Mouse (Mus musculus) limb, embryonic 14.5 days (tissue): ENCODE data around the gene Kel. TPM values are rescaled to one million over a fixed set of nuclear protein-coding genes. Genes with fewer than 3 reads are reported as not detected.

Experiments
- ATAC-seq: fragments of 200-750 bp; cut with Nextera tagmentation; 2 replicates; pipeline ENCODE4 v1.8.0; 2017; ENCODE audit warnings: low read depth, moderate number of reproducible peaks, moderate TSS enrichment; ENCODE audit not compliant: low FRiP score
- DNase-seq: peaks from one replicate; pipeline ENCODE4 v3.0.0-alpha.2; 2015; ENCODE audit warnings: low spot score
- H3K27ac ChIP-seq: fragments of 300-500 bp; sonication (generic); replicated peaks from 2 replicates; pipeline ENCODE4 v1.5.1; 2014; ENCODE audit warnings: low read depth, mild to moderate bottlenecking, low read length, moderate library complexity, mixed read lengths
- H3K27me3 ChIP-seq: fragments of 300-500 bp; sonication (generic); 2 replicates; pipeline ENCODE4 v1.6.1; 2014; ENCODE audit warnings: low read length, mixed read lengths; ENCODE audit not compliant: control insufficient read depth, insufficient read depth
- H3K36me3 ChIP-seq: fragments of 300-500 bp; sonication (generic); 2 replicates; pipeline ENCODE4 v1.6.1; 2014; ENCODE audit warnings: mild to moderate bottlenecking, low read length, moderate library complexity, mixed read lengths; ENCODE audit not compliant: control insufficient read depth, insufficient read depth
- H3K4me1 ChIP-seq: fragments of 300-500 bp; sonication (generic); 2 replicates; pipeline ENCODE4 v1.6.1; 2014; ENCODE audit warnings: antibody characterized with exemption, low read length, mixed read lengths; ENCODE audit not compliant: control insufficient read depth, insufficient read depth
- H3K4me2 ChIP-seq: fragments of 300-500 bp; sonication (generic); replicated peaks from 2 replicates; pipeline ENCODE4 v1.6.1; 2014; ENCODE audit warnings: low read depth, mild to moderate bottlenecking, low read length, moderate library complexity; ENCODE audit not compliant: severe bottlenecking
- H3K4me3 ChIP-seq: fragments of 300-500 bp; sonication (generic); replicated peaks from 2 replicates; pipeline ENCODE4 v1.5.1; 2014; ENCODE audit warnings: low read length
- H3K9ac ChIP-seq: fragments of 300-500 bp; sonication (generic); 2 replicates; pipeline ENCODE4 v1.6.1; 2014; ENCODE audit warnings: mild to moderate bottlenecking, low read depth, low read length, moderate library complexity; ENCODE audit not compliant: severe bottlenecking
- H3K9me3 ChIP-seq: fragments of 300-500 bp; sonication (generic); 2 replicates; pipeline ENCODE4 v1.6.1; 2016; ENCODE audit warnings: low read length; ENCODE audit not compliant: control insufficient read depth
- POLR2A ChIP-seq: fragments of 200-500 bp; IDR thresholded peaks from 2 replicates; pipeline ENCODE4 v1.8.0; 2012; ENCODE audit warnings: inconsistent platforms, mild to moderate bottlenecking, moderate library complexity, borderline replicate concordance; ENCODE audit not compliant: insufficient read depth, insufficient read length; ENCODE audit errors: extremely low read depth
- WGBS: fragments of 180-500 bp; shearing (Covaris S2); extraction: QIAGEN DNeasy Blood & Tissue Kit; methylation state at CpG from one replicate; pipeline ENCODE4 v1.1.7; 2014; 5-methylcytosine and 5-hydroxymethylcytosine counted together
- polyA plus RNA-seq, 2 experiments: library from polyadenylated mRNA; depleted of rRNA in 1 of 2; stranded (reverse) in 1 of 2; unstranded in 1 of 2; fragments of >200 nt; fragmentation: Nextera tagmentation in 1 of 2; extraction: Ambion mirVana in 1 of 2; gene quantifications; 2 replicates each; pipeline versions ENCODE4 v1.2.1 to v1.2.3; 2012 to 2014

Kel gene
- polyA plus RNA-seq, 2 experiments: 0.56 to 2.5 TPM

DNA sequence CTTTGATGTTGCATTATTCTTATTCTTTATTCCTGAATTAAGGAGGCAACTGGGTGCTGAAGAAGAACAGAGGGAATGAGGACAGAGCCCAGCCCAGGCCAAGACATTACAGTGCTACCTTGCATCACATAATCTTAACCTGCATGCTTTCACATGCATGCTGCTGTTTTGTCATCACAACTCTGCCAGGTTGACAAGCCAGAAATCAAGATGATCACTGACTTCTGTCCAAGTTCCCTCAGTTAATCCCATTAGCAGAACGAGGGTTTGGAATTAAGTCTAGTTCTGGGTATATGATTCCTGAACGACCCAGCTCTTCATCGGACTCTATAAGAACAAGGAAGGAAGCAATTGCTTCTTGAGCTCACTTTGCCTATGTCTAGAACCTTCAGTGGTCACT lies 57.9 kb downstream of the Kel start:
- no peaks in the 10 kb centered on the region for H3K4me1 ChIP-seq
- H3K27ac ChIP-seq: no peak overlapping the region

DNA sequence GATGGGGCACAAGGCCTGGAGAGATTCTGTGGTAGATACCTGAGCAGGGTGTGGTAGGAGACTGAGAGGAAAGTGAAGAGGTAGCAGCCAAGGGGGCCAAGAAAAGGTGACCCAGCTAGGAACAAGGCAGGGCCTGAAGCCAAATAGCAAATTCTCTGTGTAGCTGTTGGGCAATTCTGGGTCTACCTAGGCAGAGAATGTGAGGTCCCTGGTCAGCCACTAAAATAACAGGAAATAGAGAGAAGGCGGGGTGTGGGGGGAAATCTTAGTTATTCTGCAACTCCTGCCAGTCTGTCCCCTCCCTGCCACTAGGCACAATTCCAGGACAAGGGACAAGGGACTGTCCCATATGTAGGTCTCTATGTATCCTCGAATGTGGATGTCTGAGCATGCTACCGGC lies 60.9 kb downstream of the Kel start:
- no peaks in the 10 kb centered on the region for H3K9me3 ChIP-seq
- H3K36me3 ChIP-seq: no peaks in the 10 kb centered on the region
- no peaks in the 10 kb centered on the region for H3K27me3 ChIP-seq
- DNase-seq: no peak
- H3K9ac ChIP-seq: no peak overlapping the region
- no peaks in the 10 kb centered on the region for H3K4me1 ChIP-seq
- no peak for TF ChIP-seq POLR2A
- H3K4me2 ChIP-seq: no peak overlapping the region
- H3K4me3 ChIP-seq: no peak overlapping the region
- 91% methylated on average over 3 of the region's 3 CpGs for WGBS
- ATAC-seq: no peak
- H3K27ac ChIP-seq: no peak overlapping the region

More for the DNA sequence above, 57.9 kb downstream of the Kel start:
- H3K27me3 ChIP-seq: no peaks in the 10 kb centered on the region
- WGBS: 87% methylated on average over 3 of the region's 3 CpGs
- no peak overlapping the region for H3K4me2 ChIP-seq
- H3K36me3 ChIP-seq: no peaks in the 10 kb centered on the region
- DNase-seq (no peak), ATAC-seq (no peak)
- no peak overlapping the region for H3K9ac ChIP-seq
- TF ChIP-seq POLR2A: no peak
- H3K4me3 ChIP-seq: no peak overlapping the region
- no peaks in the 10 kb centered on the region for H3K9me3 ChIP-seq

DNA sequence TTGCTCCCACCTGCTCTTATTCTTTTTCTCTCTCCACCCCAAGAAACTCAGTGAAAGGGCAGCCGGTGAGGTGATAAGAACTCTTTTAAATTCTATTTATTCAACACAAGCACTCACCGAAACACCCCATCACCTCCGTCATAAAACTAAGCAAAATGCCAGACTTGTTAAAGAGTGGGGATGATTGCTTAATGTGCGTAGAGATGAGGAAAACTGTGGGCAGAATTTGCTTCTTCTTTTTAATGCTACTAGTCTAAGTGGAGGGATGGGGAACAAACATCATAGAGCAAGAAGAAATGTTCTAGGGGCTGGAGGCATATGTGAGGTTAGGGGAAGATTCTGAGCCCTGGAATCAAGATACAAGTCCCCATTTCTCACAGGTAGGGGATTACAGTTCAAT lies 61.4 kb downstream of the Kel start:
- Histone ChIP-seq H3K4me1 (no peaks in the 10 kb centered on the region), H3K9me3 (no peaks in the 10 kb centered on the region), H3K27ac (no peak overlapping the region), H3K4me2 (no peak overlapping the region), H3K27me3 (no peaks in the 10 kb centered on the region), H3K36me3 (no peaks in the 10 kb centered on the region), H3K4me3 (no peak overlapping the region), H3K9ac (no peak overlapping the region)
- WGBS: 80% methylated on average over 4 of the region's 4 CpGs
- TF ChIP-seq POLR2A: no peak
- no peak for DNase-seq
- no peak for ATAC-seq

- Histone ChIP-seq H3K27ac (no peak overlapping the region), H3K27me3 (no peaks in the 10 kb centered on the region)
- DNase-seq: no peak
Measured at GRCm38 (mm10) chr6:41641173-41641866, 62.8 kb downstream of the Kel start.

DNA sequence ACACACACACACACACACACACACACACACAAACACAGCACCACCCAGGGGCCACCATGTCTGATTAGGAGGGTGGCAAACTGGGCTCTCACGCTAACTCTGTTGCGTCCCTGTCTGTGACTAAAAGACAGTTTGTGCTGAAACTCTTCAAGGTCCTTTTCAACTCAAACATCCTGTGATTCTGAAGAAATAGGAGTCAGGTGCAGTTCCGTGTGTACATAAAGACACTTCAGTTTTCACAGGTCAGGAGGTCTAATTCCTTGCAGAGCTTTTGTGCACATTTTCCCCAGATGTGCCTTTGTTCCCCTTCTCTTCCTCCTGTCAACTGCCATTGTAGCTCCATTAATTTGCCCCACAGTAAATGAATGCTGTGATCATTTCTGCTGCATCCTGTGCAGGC lies 63.7 kb downstream of the Kel start:
- no peak overlapping the region for H3K9ac ChIP-seq
- no peak overlapping the region for H3K27ac ChIP-seq
- 54% methylated on average over 3 of the region's 3 CpGs for WGBS
- DNase-seq (no peak), ATAC-seq (no peak)
- H3K9me3 ChIP-seq: no peaks in the 10 kb centered on the region
- no peak overlapping the region for H3K4me3 ChIP-seq
- no peaks in the 10 kb centered on the region for H3K36me3 ChIP-seq
- no peak overlapping the region for H3K4me2 ChIP-seq
- no peaks in the 10 kb centered on the region for H3K27me3 ChIP-seq
- no peaks in the 10 kb centered on the region for H3K4me1 ChIP-seq
- no peak for TF ChIP-seq POLR2A

More at GRCm38 (mm10) chr6:41641173-41641866, 62.8 kb downstream of the Kel start:
- no peaks in the 10 kb centered on the region for H3K9me3 ChIP-seq
- H3K36me3 ChIP-seq: no peaks in the 10 kb centered on the region
- no peak for ATAC-seq
- no peak overlapping the region for H3K4me2 ChIP-seq
- no peaks in the 10 kb centered on the region for H3K4me1 ChIP-seq
- WGBS: 68% methylated on average over 6 of the region's 6 CpGs
- H3K9ac ChIP-seq: no peak overlapping the region
- no peak for TF ChIP-seq POLR2A
- H3K4me3 ChIP-seq: no peak overlapping the region
